Mouse (Mus musculus) MEL-GATA-1-ER (cell line): ENCODE measurements around the gene Slc24a4.
"Not testable (repeated sequence)": the region's sequence is repeated elsewhere in the genome, so short reads cannot be mapped to it uniquely, and the experiment has no call there.

Experiments used
- DNase-seq: peaks from one replicate; pipeline ENCODE4 v3.0.0-alpha.2; 2012; ENCODE audit warnings: low read depth; ENCODE audit errors: extremely low read depth

Gene Slc24a4

GRCm38 (mm10) chr12:102164632-102165031 is 36.1 kb downstream of the Slc24a4 start:
- no peak for DNase-seq

GRCm38 (mm10) chr12:102166691-102167261 is 38.2 kb downstream of the Slc24a4 start:
- no peak for DNase-seq

GRCm38 (mm10) chr12:102167302-102167701 is 38.8 kb downstream of the Slc24a4 start:
- DNase-seq = no peak

- no peak for DNase-seq
Observed at GRCm38 (mm10) chr12:102172746-102173145, 44.2 kb downstream of the Slc24a4 start.

- no peak for DNase-seq
Observed at GRCm38 (mm10) chr12:102173345-102173744, 44.8 kb downstream of the Slc24a4 start.

DNA sequence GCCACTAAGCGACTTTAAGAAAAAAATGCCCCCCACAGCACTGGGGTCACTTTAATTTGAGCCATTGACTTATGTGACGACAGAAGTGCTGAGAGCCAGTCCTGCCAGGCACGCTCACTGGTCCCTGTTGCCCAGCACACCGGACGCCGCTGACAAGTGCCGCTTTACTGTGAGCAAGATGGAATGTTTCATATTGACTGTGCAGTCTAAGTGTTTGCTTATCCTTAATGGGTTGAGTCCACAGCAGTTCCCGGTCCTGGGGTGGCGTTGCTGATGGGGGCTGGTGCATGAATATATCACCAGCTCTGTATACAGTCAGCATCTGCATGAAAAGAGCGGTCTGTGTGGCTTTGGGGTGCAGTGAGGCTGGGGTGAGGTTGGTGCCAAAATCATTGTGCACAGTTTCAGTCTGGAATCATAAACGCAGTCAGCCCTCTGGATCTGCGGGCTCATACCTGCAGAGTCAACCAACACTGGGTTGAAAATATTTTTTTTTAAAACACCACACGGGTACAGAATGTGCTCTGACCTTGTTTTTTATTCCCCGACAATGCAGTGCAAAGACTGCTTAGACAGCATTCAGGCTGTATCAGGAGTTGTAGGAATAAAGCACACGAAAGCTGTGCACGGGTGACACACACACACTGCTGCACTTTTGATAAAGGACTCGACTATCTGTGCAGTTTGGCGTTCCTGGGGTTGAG is 52.0 kb downstream of the Slc24a4 start:
- no peak for DNase-seq

GRCm38 (mm10) chr12:102181799-102182357 is 53.3 kb downstream of the Slc24a4 start:
- peak; percentile 19 for DNase-seq

GRCm38 (mm10) chr12:102182621-102183020 is 54.1 kb downstream of the Slc24a4 start:
- DNase-seq = no peak

- DNase-seq = no peak
Observed at GRCm38 (mm10) chr12:102183201-102183600, 54.7 kb downstream of the Slc24a4 start.

- no peak for DNase-seq
Observed at GRCm38 (mm10) chr12:102190820-102191219, 62.3 kb downstream of the Slc24a4 start.

DNA sequence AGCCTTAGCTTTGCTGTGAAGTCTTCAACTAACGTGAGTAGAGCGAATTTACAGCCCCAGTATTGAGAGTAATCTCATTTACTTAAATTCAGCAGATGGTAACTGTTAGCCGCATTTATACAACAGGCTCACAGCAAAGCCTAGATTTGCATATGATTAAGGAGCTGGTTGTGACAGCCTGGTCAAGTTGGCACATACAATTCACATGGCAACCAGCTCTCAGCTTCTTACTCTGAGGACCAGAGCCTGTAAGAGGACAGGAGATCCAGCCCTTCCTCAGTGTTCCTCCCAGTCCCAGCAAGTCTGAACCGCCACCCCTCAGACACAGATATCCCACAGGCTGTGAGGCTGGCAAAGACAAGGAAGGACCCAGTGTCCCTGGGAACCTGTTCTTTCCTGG is 73.0 kb downstream of the Slc24a4 start:
- no peak for DNase-seq

DNA sequence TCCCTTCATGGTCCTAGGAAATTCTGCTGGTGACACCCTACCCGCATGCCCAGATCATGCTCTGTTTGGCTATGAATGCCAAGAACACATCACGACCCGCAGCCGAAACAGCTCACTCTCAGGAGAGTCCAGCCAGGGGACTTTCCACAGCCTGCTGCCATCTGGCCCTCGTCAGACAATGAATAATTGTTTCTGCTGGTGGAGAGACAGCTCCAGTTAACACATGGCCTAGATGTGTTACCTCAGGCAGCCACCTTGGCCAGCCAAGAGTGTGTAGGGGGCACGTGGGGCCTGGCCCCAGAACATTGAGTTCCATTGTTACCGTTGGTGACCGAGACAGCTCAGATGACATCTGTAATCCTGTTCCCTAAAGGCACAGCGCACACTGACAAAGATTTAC is 74.4 kb downstream of the Slc24a4 start:
- DNase-seq = no peak

DNA sequence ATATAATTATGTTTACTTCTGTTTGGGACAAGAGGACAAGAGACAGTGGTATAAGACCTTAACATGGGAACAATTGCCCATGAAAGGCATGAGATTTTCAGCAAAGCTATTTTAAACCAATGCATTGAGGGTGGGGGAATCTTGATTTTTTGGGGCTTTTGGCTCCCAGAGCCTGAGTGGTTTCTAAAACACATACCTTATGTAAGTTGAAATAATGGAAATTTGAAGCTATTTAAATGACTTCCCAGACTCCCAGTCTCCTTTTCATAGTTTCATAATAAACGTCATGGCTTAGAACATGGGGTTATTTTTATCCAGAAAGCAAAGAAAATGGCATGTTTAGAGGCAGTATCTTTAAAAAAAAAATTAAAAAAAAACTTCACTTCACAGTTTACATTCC is 77.9 kb downstream of the Slc24a4 start:
- no peak for DNase-seq

GRCm38 (mm10) chr12:102207245-102207644 is 78.7 kb downstream of the Slc24a4 start:
- no peak for DNase-seq

- DNase-seq = no peak
Observed at GRCm38 (mm10) chr12:102210801-102211200, 82.3 kb downstream of the Slc24a4 start.

DNA sequence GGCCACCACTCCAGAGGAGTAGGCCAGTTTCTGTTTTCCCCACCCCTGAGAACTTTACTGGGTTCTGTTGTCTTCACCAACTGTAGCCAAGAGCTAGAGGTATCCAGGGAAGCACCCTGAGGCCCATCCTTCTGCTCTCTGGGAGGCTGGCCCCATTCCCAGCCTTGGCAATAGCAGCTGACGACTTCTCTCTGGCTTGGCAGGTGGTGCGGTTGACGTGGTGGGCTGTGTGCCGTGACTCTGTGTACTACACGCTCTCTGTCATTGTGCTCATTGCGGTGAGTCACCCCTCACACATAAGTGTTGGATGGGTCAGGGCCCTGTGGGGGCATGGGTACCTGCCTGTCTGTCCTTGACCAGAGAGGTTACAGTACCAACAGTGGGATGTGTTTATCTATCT is 94.9 kb downstream of the Slc24a4 start:
- DNase-seq = no peak

DNA sequence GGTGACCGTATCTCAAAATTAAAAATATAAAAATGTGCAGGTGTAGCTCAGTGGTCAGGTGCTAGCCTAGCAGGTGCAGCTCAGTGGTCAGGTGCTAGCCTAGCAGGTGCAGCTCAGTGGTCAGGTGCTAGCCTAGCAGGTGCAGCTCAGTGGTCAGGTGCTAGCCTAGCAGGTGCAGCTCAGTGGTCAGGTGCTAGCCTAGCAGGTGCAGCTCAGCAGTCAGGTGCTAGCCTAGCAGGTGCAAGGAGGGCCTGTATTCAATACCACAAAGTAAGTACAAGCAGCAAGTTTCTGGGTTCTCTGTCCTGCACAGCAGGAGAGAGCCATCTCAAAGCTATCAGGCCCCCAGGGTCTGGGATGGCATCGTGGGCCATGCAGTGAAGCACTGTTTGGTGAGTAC is 95.6 kb downstream of the Slc24a4 start:
- DNase-seq = not testable (repeated sequence)

DNA sequence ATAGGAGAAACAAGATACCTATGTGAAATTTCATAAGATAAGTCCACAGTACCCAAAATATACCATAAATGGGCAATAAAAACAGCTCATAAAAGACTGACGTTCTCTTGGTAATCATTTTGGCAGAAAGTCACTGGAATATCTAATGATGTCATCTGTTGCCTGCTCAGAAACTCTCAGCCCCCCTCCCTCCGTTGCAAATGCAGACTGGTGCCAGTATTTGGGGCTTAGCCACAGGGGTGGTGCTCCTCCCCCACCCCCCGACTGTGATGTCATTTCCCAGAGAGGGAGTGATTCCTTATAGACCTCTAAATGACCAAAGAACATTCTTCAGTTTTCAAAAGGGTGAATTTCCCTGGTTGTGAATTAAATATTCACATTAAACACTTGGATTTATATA is 96.6 kb downstream of the Slc24a4 start:
- no peak for DNase-seq

- DNase-seq = no peak
Observed at GRCm38 (mm10) chr12:102235551-102235950, 107.0 kb downstream of the Slc24a4 start.

DNA sequence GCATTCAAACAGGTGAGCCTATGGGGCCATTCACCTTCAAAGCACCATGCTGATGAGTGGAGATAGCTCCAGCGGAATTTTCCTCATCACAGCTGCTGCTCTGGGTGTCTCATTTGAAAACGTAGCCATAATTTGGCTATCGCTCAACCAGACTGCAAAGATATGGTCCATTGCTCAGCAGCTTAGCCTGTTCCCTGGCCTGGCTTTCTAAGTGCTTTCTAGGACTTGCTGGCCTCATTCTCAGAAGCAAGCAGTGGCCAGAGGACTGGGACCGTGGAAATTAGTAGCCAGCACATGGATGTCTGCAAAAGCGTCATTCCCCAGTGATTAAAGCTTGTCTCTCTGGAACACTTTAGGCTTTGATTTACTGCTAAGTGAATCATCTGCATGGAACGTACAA is 107.8 kb downstream of the Slc24a4 start:
- no peak for DNase-seq

DNA sequence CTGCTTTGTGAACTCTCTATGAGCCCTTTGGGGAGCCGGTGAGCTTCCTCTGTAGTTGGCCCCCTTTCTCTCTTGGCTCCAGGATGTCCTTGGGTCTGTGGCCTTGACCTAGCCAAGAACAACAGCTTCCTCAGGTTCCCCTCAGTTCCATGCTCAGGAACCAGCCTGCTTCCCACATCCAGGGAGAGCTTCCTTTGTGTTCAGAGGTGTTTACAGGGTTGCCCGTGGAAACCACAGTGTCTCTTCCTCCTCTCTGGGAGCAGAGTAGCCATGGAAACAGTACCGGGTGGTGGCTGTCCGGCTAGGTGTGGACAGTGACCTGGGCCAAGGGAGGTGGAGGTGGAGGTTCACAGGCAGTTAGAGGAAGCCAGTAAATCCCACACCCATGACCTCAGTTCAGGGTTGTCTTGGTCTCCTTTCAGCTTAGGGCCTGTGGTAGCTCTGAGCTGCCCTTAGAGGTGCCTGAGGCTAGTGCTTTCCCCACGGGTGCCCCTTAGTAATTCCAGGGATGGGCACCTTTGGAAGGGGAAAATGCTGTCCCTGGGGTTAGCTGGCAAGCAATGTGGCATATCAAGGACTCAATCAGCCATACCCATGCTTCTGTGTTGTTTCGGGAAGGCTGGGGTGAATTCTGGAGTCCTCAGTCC is 113.7 kb downstream of the Slc24a4 start:
- no peak for DNase-seq

GRCm38 (mm10) chr12:102243915-102244314 is 115.4 kb downstream of the Slc24a4 start:
- no peak for DNase-seq
